Mouse (Mus musculus) heart, embryonic 12.5 days (tissue): ENCODE measurements at regions not wholly inside any gene's neighbourhood (a gene's known extent, or its start where the extent isn't known, plus 50 kb on each side); places are given as distances from the start of the nearest gene placed in this dataset.
"Not testable (repeated sequence)": the region's sequence is repeated elsewhere in the genome, so short reads cannot be mapped to it uniquely, and the experiment has no call there.

ENCODE experiments used
- ATAC-seq: fragments of 200-750 bp; cut with Nextera tagmentation; 2 replicates; pipeline ENCODE4 v1.8.0; 2017; ENCODE audit warnings: moderate TSS enrichment, moderate library complexity; ENCODE audit not compliant: insufficient number of reproducible peaks, low FRiP score
- H3K27ac ChIP-seq: fragments of 300-500 bp; sonication (generic); 2 replicates; pipeline ENCODE4 v1.5.1; 2016; ENCODE audit warnings: mild to moderate bottlenecking, moderate library complexity; ENCODE audit not compliant: poor library complexity, severe bottlenecking
- H3K27me3 ChIP-seq: fragments of 300-500 bp; sonication (generic); replicated peaks from 2 replicates; pipeline ENCODE4 v1.6.1; 2016; ENCODE audit warnings: mild to moderate bottlenecking, moderate library complexity
- H3K36me3 ChIP-seq: fragments of 300-500 bp; sonication (generic); 2 replicates; pipeline ENCODE4 v1.6.1; 2016; ENCODE audit warnings: mild to moderate bottlenecking, moderate library complexity
- H3K4me1 ChIP-seq: fragments of 300-500 bp; sonication (generic); replicated peaks from 2 replicates; pipeline ENCODE4 v1.6.1; 2016; ENCODE audit warnings: mild to moderate bottlenecking
- H3K4me2 ChIP-seq: fragments of 300-500 bp; sonication (generic); 2 replicates; pipeline ENCODE4 v1.6.1; 2016; ENCODE audit warnings: mild to moderate bottlenecking, moderate library complexity
- H3K4me3 ChIP-seq: fragments of 300-500 bp; sonication (generic); 2 replicates; pipeline ENCODE4 v1.5.1; 2016; ENCODE audit warnings: mild to moderate bottlenecking
- H3K9ac ChIP-seq: fragments of 300-500 bp; sonication (generic); 2 replicates; pipeline ENCODE4 v1.6.1; 2016; ENCODE audit warnings: mild to moderate bottlenecking, moderate library complexity
- H3K9me3 ChIP-seq: fragments of 300-500 bp; sonication (generic); replicated peaks from 2 replicates; pipeline ENCODE4 v1.6.1; 2016; ENCODE audit warnings: mild to moderate bottlenecking, moderate library complexity
- WGBS: fragments of 180-500 bp; shearing (Covaris S2); methylation state at CpG from one replicate; pipeline ENCODE4 v1.1.7; 2016; 5-methylcytosine and 5-hydroxymethylcytosine counted together

GRCm38 (mm10) chr5:4349943-4350342, 157.8 kb downstream of the Mterf1b start:
- H3K36me3 ChIP-seq = no peaks in the 10 kb centered on the region
- no peak for ATAC-seq
- H3K27me3 ChIP-seq = no peaks in the 10 kb centered on the region
- H3K27ac ChIP-seq = no peak overlapping the region
- H3K4me2 ChIP-seq = no peak overlapping the region
- H3K4me1 ChIP-seq = no peaks in the 10 kb centered on the region
- 75% methylated on average over 2 of the region's 2 CpGs for WGBS
- no peaks in the 10 kb centered on the region for H3K9me3 ChIP-seq
- H3K4me3 ChIP-seq = no peak overlapping the region
- H3K9ac ChIP-seq = no peak overlapping the region

- H3K4me1 ChIP-seq = peaks cover 9% of the 10 kb centered on the region
- 71% methylated on average over 7 of the region's 7 CpGs for WGBS
- H3K9me3 ChIP-seq = no peaks in the 10 kb centered on the region
- no peak overlapping the region for H3K4me3 ChIP-seq
- no peaks in the 10 kb centered on the region for H3K27me3 ChIP-seq
- H3K36me3 ChIP-seq = no peaks in the 10 kb centered on the region
- no peak overlapping the region for H3K9ac ChIP-seq
- no peak for ATAC-seq
- H3K4me2 ChIP-seq = no peak overlapping the region
- H3K27ac ChIP-seq = no peak overlapping the region
Observed at GRCm38 (mm10) chr5:4355609-4356224, 163.6 kb downstream of the Mterf1b start.

DNA sequence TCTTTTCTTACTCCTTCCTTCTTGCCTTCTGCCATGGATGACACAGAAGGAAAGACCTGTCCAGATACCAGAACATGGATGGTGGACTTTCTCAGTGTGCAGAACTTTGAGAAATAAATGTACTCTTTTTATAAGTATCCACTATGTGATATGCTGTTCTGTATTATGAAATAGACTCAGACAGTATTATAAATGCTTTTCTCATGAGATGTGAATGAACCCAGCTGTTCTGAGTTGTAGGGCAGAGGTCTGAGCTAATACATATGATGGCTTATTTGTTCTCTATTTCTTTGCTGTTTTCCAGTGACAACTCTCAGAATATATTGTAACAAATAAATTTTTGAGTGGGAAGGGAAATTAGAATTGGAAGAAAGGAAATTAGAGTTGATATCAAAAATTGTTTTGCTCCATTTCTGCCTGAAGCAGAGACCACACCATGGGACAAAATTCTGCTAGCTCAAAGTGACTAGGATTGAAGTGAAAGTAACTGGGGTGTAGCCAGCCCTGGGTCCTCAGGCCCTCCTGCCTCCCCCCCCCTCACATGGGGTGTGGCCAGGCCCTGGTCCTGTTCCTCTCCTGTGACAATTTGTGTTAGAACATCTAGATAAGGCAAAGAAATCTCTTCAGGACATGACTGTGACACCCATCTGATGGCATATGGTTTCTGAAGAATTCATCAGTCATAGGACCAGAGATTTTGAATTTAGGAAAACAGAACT, 164.5 kb downstream of the Mterf1b start:
- H3K9me3 ChIP-seq, H3K36me3 ChIP-seq, H3K27me3 ChIP-seq, ATAC-seq, H3K4me2 ChIP-seq, H3K4me1 ChIP-seq, H3K9ac ChIP-seq, H3K27ac ChIP-seq, H3K4me3 ChIP-seq: not testable (repeated sequence)

DNA sequence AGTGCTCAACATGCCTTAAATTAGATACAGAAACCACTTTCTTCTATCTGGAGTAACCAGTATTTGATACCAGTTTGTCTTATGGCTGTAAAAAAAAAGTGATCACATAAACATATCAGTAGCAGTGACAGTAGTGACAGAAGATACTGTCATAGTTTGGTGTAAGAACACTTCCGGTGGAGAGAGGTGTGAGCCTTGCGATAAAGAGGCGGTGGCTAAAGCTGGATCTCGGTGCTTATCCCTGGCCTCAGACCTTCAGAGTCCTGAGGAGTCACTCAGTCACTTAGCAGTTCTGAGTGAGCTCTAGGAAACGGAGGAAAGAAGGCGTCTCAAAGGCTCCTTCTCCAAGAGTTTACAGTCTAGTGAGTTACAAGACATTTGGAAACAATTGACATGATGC, 169.4 kb downstream of the Mterf1b start:
- WGBS = 65% methylated on average over 6 of the region's 6 CpGs
- not testable (repeated sequence) for ATAC-seq, H3K27ac ChIP-seq, H3K9ac ChIP-seq, H3K4me2 ChIP-seq, H3K4me1 ChIP-seq, H3K36me3 ChIP-seq, H3K4me3 ChIP-seq, H3K9me3 ChIP-seq, H3K27me3 ChIP-seq

GRCm38 (mm10) chr5:4384719-4385118, 192.6 kb downstream of the Mterf1b start:
- 72% methylated on average over 7 of the region's 7 CpGs for WGBS
- H3K4me1 ChIP-seq, ATAC-seq, H3K4me2 ChIP-seq, H3K4me3 ChIP-seq, H3K27me3 ChIP-seq, H3K27ac ChIP-seq, H3K9ac ChIP-seq, H3K36me3 ChIP-seq, H3K9me3 ChIP-seq: not testable (repeated sequence)

DNA sequence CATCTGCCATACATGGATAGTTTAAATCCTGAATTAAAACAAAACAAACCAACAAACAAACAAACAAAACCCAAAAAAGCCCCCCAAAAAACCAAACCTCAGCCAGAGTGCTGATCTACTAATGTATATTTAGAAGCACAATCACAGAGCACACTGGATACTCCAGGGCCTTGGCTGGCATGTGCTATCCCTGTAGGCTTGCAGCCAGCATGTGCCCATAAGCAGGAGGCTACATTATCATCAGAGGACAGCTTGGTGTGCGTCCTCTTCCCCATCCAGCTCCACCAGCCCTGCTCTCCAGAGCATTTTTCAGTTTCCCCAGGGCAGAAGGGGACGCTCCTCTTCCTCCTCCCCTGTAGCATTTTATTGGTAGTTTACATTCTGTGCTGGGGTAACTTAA, 198.9 kb downstream of the Mterf1b start:
- Histone ChIP-seq H3K4me3 (no peak overlapping the region), H3K36me3 (no peaks in the 10 kb centered on the region), H3K27me3 (no peaks in the 10 kb centered on the region), H3K9me3 (no peaks in the 10 kb centered on the region), H3K27ac (no peak overlapping the region), H3K9ac (no peak overlapping the region), H3K4me2 (no peak overlapping the region), H3K4me1 (no peaks in the 10 kb centered on the region)
- ATAC-seq = no peak
- WGBS = 66% methylated on average over 2 of the region's 2 CpGs

- H3K9ac ChIP-seq, H3K4me1 ChIP-seq, ATAC-seq, H3K4me2 ChIP-seq, H3K36me3 ChIP-seq, H3K4me3 ChIP-seq, H3K27me3 ChIP-seq, H3K9me3 ChIP-seq, H3K27ac ChIP-seq: not testable (repeated sequence)
- 76% methylated on average over 7 of the region's 7 CpGs for WGBS
Observed at GRCm38 (mm10) chr5:4394353-4395052, 202.3 kb downstream of the Mterf1b start.

DNA sequence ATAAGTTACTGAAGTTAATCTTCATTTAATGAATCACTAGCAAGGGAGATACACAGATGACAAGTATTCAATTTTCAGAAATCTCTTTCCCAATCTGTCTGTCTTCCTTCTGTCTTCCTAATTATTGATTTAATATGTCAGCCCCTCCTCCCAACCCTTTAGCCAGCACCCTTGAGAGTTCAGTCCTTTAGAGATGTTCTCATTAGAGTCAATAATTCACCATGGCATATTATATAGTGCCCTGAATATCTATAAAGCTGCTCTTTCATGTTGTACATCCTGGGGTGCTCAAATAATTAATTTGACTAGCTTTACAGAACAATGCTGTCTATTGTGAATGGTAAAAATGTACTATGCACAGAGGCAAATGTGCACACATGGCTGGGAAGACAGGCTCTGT, 205.9 kb downstream of the Mterf1b start:
- H3K27me3 ChIP-seq = no peaks in the 10 kb centered on the region

GRCm38 (mm10) chr5:4417761-4418160, 225.6 kb downstream of the Mterf1b start:
- H3K9me3 ChIP-seq = no peaks in the 10 kb centered on the region
- no peak for ATAC-seq
- H3K27ac ChIP-seq = no peak overlapping the region
- H3K9ac ChIP-seq = no peak overlapping the region
- no peak overlapping the region for H3K4me3 ChIP-seq
- WGBS = 68% methylated on average over 1 of the region's 1 CpGs
- H3K4me1 ChIP-seq = no peaks in the 10 kb centered on the region
- no peaks in the 10 kb centered on the region for H3K36me3 ChIP-seq
- H3K4me2 ChIP-seq = no peak overlapping the region
- H3K27me3 ChIP-seq = no peaks in the 10 kb centered on the region

More for the DNA sequence above, 205.9 kb downstream of the Mterf1b start:
- no peaks in the 10 kb centered on the region for H3K4me1 ChIP-seq
- H3K36me3 ChIP-seq = no peaks in the 10 kb centered on the region
- H3K9me3 ChIP-seq = no peaks in the 10 kb centered on the region
- H3K4me3 ChIP-seq = no peak overlapping the region
- H3K9ac ChIP-seq = no peak overlapping the region
- no peak for ATAC-seq
- H3K4me2 ChIP-seq = no peak overlapping the region
- H3K27ac ChIP-seq = no peak overlapping the region
